Mouse (Mus musculus): Measurements from ENCODE around the gene Tas2r143.

DNA sequence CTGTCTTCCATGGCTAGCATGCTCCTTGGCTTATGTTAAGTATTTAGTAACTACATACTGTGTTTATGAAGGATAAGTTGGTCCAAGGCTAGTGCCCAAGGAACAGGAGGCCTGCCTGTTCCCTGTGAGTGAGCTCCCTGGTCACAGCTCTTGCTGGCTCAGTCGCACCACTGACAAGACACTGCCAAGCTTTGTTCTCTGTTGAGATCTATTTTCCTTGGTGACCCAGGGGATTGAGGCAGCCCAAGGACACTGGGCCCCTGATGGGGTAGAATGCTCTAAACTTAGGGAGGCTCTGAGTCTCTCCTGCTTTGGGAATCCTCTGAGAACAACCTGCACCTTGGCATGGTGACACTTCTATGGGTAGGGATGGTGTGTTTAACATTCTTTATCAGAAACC lies 38.0 kb upstream of the Tas2r143 start:
- TF ChIP-seq CTCF (IDR thresholded peaks at IDR 0.05; ENCODE audit: borderline replicate concordance, extremely low read depth, insufficient read depth, insufficient read length) (no peak), POLR2A (IDR thresholded peaks at IDR 0.05; ENCODE audit: borderline replicate concordance, extremely low read depth, insufficient read depth, insufficient read length, poor library complexity, severe bottlenecking) (no peak)

All from brain, embryonic 14.5 days (tissue).